Mouse (Mus musculus): ENCODE measurements at regions not wholly inside any gene's neighbourhood (a gene's known extent, or its start where the extent isn't known, plus 50 kb on each side); places are given as distances from the start of the nearest gene placed in this dataset.

DNA sequence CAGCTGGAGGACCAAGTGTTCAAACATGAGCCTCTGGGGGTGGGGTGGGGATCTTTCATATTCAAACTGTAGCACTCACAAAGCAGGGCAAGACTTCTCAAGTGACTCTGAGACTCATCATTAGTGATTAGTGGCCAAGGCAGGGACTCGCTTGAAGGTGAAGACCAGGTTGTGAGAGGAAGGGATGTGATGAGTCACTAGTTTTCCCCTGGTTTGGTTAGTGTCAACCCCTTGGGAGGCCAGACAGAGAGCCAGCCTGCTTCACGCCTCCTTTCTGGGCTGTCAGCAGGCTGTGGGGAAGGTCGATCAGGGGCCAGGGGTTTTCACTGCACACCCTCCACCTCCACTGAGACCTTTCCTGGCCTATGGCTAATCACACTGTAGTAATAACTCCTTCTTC is 65.2 kb downstream of the Slc30a10 start:
- H3K4me3 ChIP-seq, result no peak overlapping the region
- peak overlapping the region; percentile 57 for H3K27ac ChIP-seq
- no peaks in the 10 kb centered on the region for H3K36me3 ChIP-seq
- WGBS, result 29% methylated on average over 3 of the region's 3 CpGs
- peaks cover 17% of the 10 kb centered on the region for H3K4me1 ChIP-seq
- no peaks in the 10 kb centered on the region for H3K27me3 ChIP-seq (ENCODE audit: insufficient read depth, poor library complexity, severe bottlenecking)
- DNase-seq (ENCODE audit: low spot score), result no peak
- no peaks in the 10 kb centered on the region for H3K9me3 ChIP-seq

DNA sequence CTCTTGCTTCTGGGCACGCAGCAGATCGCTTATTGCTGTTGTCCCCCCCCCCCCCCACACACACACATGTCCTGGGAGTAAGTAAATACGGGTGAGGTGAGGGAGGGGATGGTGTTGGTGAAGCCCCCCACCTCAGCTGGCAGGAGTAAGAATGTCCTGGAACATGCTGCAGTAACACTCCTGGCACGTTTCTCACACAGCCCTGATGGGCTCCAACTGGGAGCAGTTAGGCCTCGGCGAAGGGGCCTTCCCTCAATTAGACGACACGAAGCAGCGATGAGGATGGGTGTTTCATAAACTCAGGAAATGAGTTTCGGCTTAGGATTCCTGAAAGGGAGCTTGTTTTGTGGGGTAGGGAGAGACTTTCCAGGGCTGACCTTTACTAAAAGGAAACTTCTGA is 69.4 kb downstream of the Slc30a10 start:
- Histone ChIP-seq H3K36me3 (no peaks in the 10 kb centered on the region), H3K4me1 (peaks cover 11% of the 10 kb centered on the region), H3K4me3 (no peak overlapping the region), H3K27me3 (ENCODE audit: insufficient read depth, poor library complexity, severe bottlenecking) (no peaks in the 10 kb centered on the region), H3K27ac (no peak overlapping the region), H3K9me3 (peaks cover 5% of the 10 kb centered on the region; the same call in 1 of the 2 replicates)
- no peak for DNase-seq (ENCODE audit: low spot score)
- 76% methylated on average over 10 of the region's 10 CpGs for WGBS

DNA sequence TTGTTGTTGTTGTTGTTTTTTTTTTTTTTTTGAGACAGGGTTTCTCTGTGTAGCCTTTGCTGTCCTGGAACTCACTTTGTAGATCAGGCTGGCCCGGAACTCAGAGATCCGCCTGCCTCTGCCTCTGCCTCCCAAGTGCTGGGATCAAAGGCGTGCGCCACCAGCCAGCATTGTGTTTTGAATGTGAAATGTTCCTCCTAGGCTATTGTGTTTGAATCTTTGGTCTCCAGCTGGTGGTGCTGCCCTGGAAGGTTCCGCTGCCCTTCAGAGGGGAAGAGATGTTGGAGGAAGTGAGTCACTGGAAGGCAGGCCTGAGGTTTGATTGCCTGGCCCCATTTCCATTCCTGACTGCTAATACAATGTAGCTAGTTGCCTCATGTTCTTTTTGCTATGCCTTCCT is 78.8 kb downstream of the Slc30a10 start:
- no peak overlapping the region for H3K27ac ChIP-seq
- 93% methylated on average over 5 of the region's 5 CpGs for WGBS
- no peaks in the 10 kb centered on the region for H3K9me3 ChIP-seq
- H3K27me3 ChIP-seq (ENCODE audit: insufficient read depth, poor library complexity, severe bottlenecking), result no peaks in the 10 kb centered on the region
- peaks cover 9% of the 10 kb centered on the region; the same call in 1 of the 2 replicates for H3K4me1 ChIP-seq
- no peak overlapping the region for H3K4me3 ChIP-seq
- H3K36me3 ChIP-seq, result no peaks in the 10 kb centered on the region
- no peak for DNase-seq (ENCODE audit: low spot score)

GRCm38 (mm10) chr1:185534129-185534528 is 79.5 kb downstream of the Slc30a10 start:
- H3K36me3 ChIP-seq, result no peaks in the 10 kb centered on the region

DNA sequence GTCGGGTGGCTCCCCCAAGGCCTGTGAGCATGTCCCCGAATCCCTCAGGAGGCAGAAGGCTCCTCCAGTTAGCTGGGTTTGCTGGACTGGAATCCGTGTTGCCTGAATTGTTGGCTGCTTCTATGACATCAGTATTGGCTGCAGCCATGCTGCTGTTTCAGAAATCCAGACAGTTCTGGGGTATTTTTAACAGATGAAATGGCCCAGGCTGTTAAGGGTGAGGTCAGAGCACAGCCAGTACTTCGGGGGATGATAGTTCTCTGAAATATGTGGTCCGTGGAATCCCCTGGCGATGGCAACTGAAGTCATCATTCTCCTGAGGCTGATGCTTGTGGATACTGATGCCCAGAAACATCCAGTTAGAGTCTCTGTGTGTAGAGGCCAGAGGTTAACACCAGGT is 80.7 kb downstream of the Slc30a10 start:
- peaks cover 8% of the 10 kb centered on the region; the same call in 1 of the 2 replicates for H3K4me1 ChIP-seq
- 75% methylated on average over 6 of the region's 6 CpGs for WGBS
- H3K27me3 ChIP-seq (ENCODE audit: insufficient read depth, poor library complexity, severe bottlenecking), result no peaks in the 10 kb centered on the region
- no peaks in the 10 kb centered on the region for H3K9me3 ChIP-seq
- DNase-seq (ENCODE audit: low spot score), result no peak
- no peaks in the 10 kb centered on the region for H3K36me3 ChIP-seq
- no peak overlapping the region for H3K4me3 ChIP-seq
- no peak overlapping the region for H3K27ac ChIP-seq

More at GRCm38 (mm10) chr1:185534129-185534528, 79.5 kb downstream of the Slc30a10 start:
- DNase-seq (ENCODE audit: low spot score), result no peak
- Histone ChIP-seq H3K4me3 (no peak overlapping the region), H3K9me3 (no peaks in the 10 kb centered on the region), H3K4me1 (peaks cover 8% of the 10 kb centered on the region; the same call in 1 of the 2 replicates), H3K27me3 (ENCODE audit: insufficient read depth, poor library complexity, severe bottlenecking) (no peaks in the 10 kb centered on the region), H3K27ac (no peak overlapping the region)
- WGBS, result 87% methylated on average over 1 of the region's 1 CpGs

- Histone ChIP-seq H3K27ac (no peak overlapping the region), H3K36me3 (no peaks in the 10 kb centered on the region), H3K4me1 (peaks cover 8% of the 10 kb centered on the region; the same call in 1 of the 2 replicates), H3K4me3 (no peak overlapping the region), H3K9me3 (no peaks in the 10 kb centered on the region), H3K27me3 (ENCODE audit: insufficient read depth, poor library complexity, severe bottlenecking) (no peaks in the 10 kb centered on the region)
- WGBS, result 88% methylated on average over 4 of the region's 4 CpGs
- DNase-seq (ENCODE audit: low spot score), result no peak
These were observed 82.6 kb downstream of the Slc30a10 start for GRCm38 (mm10) chr1:185537236-185537635.

DNA sequence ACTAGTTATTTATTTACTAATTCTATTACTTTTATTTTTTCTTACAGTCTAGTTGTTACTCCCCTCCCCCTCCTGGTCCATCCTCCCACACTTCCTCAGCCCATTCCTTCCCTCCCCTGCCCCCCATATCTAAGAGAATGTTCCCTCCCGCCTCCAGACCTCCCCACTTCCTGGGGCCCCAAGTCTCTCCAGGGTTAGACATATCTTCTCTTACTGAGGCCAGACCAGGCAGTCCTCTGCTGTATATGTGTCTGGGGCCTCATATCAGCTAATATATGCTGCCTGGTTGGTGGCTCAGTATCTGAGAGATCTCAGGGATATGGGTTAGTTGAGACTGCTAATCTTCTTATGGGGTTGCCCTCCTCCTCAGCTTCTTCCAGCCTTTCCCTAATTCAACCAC is 84.8 kb downstream of the Slc30a10 start:
- Histone ChIP-seq H3K27me3 (ENCODE audit: insufficient read depth, poor library complexity, severe bottlenecking) (no peaks in the 10 kb centered on the region), H3K4me1 (peaks cover 8% of the 10 kb centered on the region; the same call in 1 of the 2 replicates), H3K36me3 (no peaks in the 10 kb centered on the region), H3K9me3 (no peaks in the 10 kb centered on the region), H3K4me3 (no peak overlapping the region), H3K27ac (no peak overlapping the region)
- no peak for DNase-seq (ENCODE audit: low spot score)
- WGBS, result 47% methylated on average over 1 of the region's 1 CpGs

GRCm38 (mm10) chr1:185546346-185546745 is 91.7 kb downstream of the Slc30a10 start:
- peaks cover 14% of the 10 kb centered on the region for H3K4me1 ChIP-seq
- H3K27me3 ChIP-seq (ENCODE audit: insufficient read depth, poor library complexity, severe bottlenecking), result no peaks in the 10 kb centered on the region
- no peaks in the 10 kb centered on the region for H3K36me3 ChIP-seq
- no peak overlapping the region for H3K4me3 ChIP-seq
- H3K27ac ChIP-seq, result peak overlapping the region; percentile 78
- no peaks in the 10 kb centered on the region for H3K9me3 ChIP-seq
- no peak for DNase-seq (ENCODE audit: low spot score)

DNA sequence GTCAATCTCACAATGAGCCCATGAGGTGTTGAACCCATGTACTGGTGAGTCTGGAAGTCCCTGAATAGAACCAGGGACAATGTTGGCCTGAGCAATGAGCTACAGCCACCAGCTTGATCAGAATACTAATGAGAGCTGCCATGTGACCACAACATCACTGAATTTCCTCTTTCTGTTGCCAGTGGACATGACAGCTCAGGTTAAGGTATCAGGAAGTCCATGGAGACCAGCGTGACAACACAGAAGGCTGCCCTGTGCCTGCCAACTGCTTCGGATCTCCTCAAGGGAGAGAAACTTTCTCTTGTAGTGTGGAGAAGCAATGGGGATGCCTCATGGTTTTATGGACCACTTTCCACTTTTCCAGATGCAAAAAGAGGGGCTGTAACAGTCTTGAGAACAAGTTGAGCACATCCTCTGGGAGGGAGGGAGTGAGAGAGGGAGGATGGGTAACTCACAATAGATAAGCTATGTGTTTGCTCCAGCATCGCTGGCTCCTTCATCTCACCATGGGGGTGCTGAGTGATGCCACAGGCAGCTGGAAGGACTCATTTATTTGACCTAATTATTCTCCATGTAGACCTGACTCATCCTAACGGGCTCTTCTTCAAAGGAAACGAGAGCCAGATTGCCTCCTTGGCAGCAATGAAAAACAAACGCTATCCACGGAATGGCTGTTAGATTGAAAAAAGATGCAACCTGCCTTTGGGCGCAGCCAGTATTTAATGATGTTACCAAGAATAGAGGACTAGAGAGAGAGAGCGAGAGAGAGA is 118.3 kb downstream of the Slc30a10 start:
- Histone ChIP-seq H3K4me1 (peaks cover 20% of the 10 kb centered on the region; the same call in 1 of the 2 replicates), H3K36me3 (no peaks in the 10 kb centered on the region), H3K9me3 (no peaks in the 10 kb centered on the region), H3K27me3 (ENCODE audit: insufficient read depth, poor library complexity, severe bottlenecking) (no peaks in the 10 kb centered on the region), H3K4me3 (no peak overlapping the region), H3K27ac (no peak overlapping the region)
- DNase-seq (ENCODE audit: low spot score), result no peak
- WGBS, result 45% methylated on average over 9 of the region's 9 CpGs

DNA sequence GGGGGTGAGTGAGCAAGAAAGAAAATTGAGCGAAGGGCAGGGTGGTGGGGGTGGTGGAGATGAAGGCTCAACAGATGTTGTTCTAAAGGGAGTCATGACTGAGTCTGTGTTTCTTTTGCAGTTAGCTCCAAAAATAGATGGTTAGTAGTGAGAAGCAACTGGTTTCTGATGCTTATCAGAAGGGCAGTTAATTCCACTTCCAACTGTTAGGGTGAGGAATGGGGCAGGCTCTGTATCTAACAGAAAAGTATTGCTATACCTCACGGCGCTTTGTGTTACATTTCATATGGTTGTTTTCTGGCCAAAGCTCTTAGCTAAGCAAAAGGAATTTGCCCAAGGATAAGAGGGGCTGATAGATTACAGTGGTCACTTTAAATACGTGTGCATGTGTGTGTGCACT is 120.3 kb downstream of the Slc30a10 start:
- Histone ChIP-seq H3K9me3 (no peaks in the 10 kb centered on the region), H3K27me3 (ENCODE audit: insufficient read depth, poor library complexity, severe bottlenecking) (no peaks in the 10 kb centered on the region), H3K27ac (no peak overlapping the region), H3K4me1 (peaks cover 20% of the 10 kb centered on the region; the same call in 1 of the 2 replicates), H3K36me3 (no peaks in the 10 kb centered on the region), H3K4me3 (no peak overlapping the region)
- 49% methylated on average over 4 of the region's 4 CpGs for WGBS
- DNase-seq (ENCODE audit: low spot score), result no peak

GRCm38 (mm10) chr1:185579824-185580223 is 125.2 kb downstream of the Slc30a10 start:
- Histone ChIP-seq H3K4me1 (peaks cover 4% of the 10 kb centered on the region; the same call in 1 of the 2 replicates), H3K9me3 (no peaks in the 10 kb centered on the region), H3K27me3 (ENCODE audit: insufficient read depth, poor library complexity, severe bottlenecking) (no peaks in the 10 kb centered on the region), H3K4me3 (no peak overlapping the region), H3K27ac (no peak overlapping the region), H3K36me3 (no peaks in the 10 kb centered on the region)
- 89% methylated on average over 1 of the region's 1 CpGs for WGBS
- no peak for DNase-seq (ENCODE audit: low spot score)

GRCm38 (mm10) chr1:185585191-185585870 is 130.7 kb downstream of the Slc30a10 start:
- H3K27me3 ChIP-seq (ENCODE audit: insufficient read depth, poor library complexity, severe bottlenecking), result no peaks in the 10 kb centered on the region
- 80% methylated on average over 6 of the region's 6 CpGs for whole genome bisulfite sequencing
- DNase-seq (ENCODE audit: low spot score), result no peak
- peaks cover 19% of the 10 kb centered on the region for H3K4me1 ChIP-seq
- no peaks in the 10 kb centered on the region for H3K36me3 ChIP-seq
- no peaks in the 10 kb centered on the region for H3K9me3 ChIP-seq
- 0 out of 2 replicates have a peak overlapping the region, but pooled peaks have one; percentile 6 for H3K27ac ChIP-seq
- H3K4me3 ChIP-seq, result no peak overlapping the region

- Histone ChIP-seq H3K4me3 (no peak overlapping the region), H3K4me1 (peaks cover 19% of the 10 kb centered on the region), H3K36me3 (no peaks in the 10 kb centered on the region), H3K9me3 (no peaks in the 10 kb centered on the region), H3K27ac (peak overlapping the region; percentile 25; the same call in 1 of the 2 replicates), H3K27me3 (ENCODE audit: insufficient read depth, poor library complexity, severe bottlenecking) (no peaks in the 10 kb centered on the region)
- WGBS, result 71% methylated on average over 13 of the region's 13 CpGs
- no peak for DNase-seq (ENCODE audit: low spot score)
These were observed 133.2 kb downstream of the Slc30a10 start for GRCm38 (mm10) chr1:185587671-185588347.

Measured in heart, embryonic 10.5 days (tissue).